Mouse (Mus musculus): ENCODE data around the gene Dhx16. TPM values are rescaled to one million over a fixed set of nuclear protein-coding genes. Genes with fewer than 3 reads are reported as not detected.

The Dhx16 gene
- polyA plus RNA-seq, 1 experiment = 80.6 TPM

- no peak for TF ChIP-seq GATA1 (IDR thresholded peaks at IDR 0.05; ENCODE audit: low read length)
Observed at GRCm38 (mm10) chr17:35842006-35842405, 37.6 kb upstream of the Dhx16 start.

GRCm38 (mm10) chr17:35843514-35843913, 36.1 kb upstream of the Dhx16 start:
- TF ChIP-seq GATA1 (IDR thresholded peaks at IDR 0.05; ENCODE audit: low read length) = no peak

- TF ChIP-seq GATA1 (IDR thresholded peaks at IDR 0.05; ENCODE audit: low read length) = no peak
Observed at GRCm38 (mm10) chr17:35848112-35848511, 31.5 kb upstream of the Dhx16 start.

GRCm38 (mm10) chr17:35850974-35851373, 28.6 kb upstream of the Dhx16 start:
- peak; percentile 29 for TF ChIP-seq GATA1 (IDR thresholded peaks at IDR 0.05; ENCODE audit: low read length)

- no peak for TF ChIP-seq GATA1 (IDR thresholded peaks at IDR 0.05; ENCODE audit: low read length)
Observed at GRCm38 (mm10) chr17:35859371-35859770, 20.2 kb upstream of the Dhx16 start.

- TF ChIP-seq GATA1 (IDR thresholded peaks at IDR 0.05; ENCODE audit: low read length) = no peak
Observed at GRCm38 (mm10) chr17:35859835-35860234, 19.8 kb upstream of the Dhx16 start.

- no peak for TF ChIP-seq GATA1 (IDR thresholded peaks at IDR 0.05; ENCODE audit: low read length)
Observed at GRCm38 (mm10) chr17:35860831-35861197, 18.8 kb upstream of the Dhx16 start.

GRCm38 (mm10) chr17:35861198-35861857, 18.3 kb upstream of the Dhx16 start, which contains the start of gene Nrm:
Gene Nrm (plus strand): TSS chr17:35861318.
- TF ChIP-seq GATA1 (IDR thresholded peaks at IDR 0.05; ENCODE audit: low read length) = peak; percentile 35

GRCm38 (mm10) chr17:35864832-35865353, 14.7 kb upstream of the Dhx16 start:
- TF ChIP-seq GATA1 (IDR thresholded peaks at IDR 0.05; ENCODE audit: low read length) = no peak

- TF ChIP-seq GATA1 (IDR thresholded peaks at IDR 0.05; ENCODE audit: low read length) = no peak
Observed at GRCm38 (mm10) chr17:35865481-35866280, 13.9 kb upstream of the Dhx16 start, which contains the start of gene Ppp1r18. Gene Ppp1r18 (plus strand): TSS chr17:35865593.

GRCm38 (mm10) chr17:35866281-35866831, 13.3 kb upstream of the Dhx16 start:
- no peak for TF ChIP-seq GATA1 (IDR thresholded peaks at IDR 0.05; ENCODE audit: low read length)

GRCm38 (mm10) chr17:35866911-35867890, 12.4 kb upstream of the Dhx16 start:
- TF ChIP-seq GATA1 (IDR thresholded peaks at IDR 0.05; ENCODE audit: low read length) = no peak

GRCm38 (mm10) chr17:35868165-35868820, 11.3 kb upstream of the Dhx16 start:
- TF ChIP-seq GATA1 (IDR thresholded peaks at IDR 0.05; ENCODE audit: low read length) = no peak

- TF ChIP-seq GATA1 (IDR thresholded peaks at IDR 0.05; ENCODE audit: low read length) = no peak
Observed at GRCm38 (mm10) chr17:35868961-35869345, 10.7 kb upstream of the Dhx16 start.

All from G1E-ER4 (cell line).